Mouse (Mus musculus): Measurements from ENCODE around the gene Tnfsf12. TPM values are rescaled to one million over a fixed set of nuclear protein-coding genes. Genes with fewer than 3 reads are reported as not detected.

The Tnfsf12 gene
- total RNA-seq, 2 experiments from 2014 or later = 6.4 to 8.7 TPM

DNA sequence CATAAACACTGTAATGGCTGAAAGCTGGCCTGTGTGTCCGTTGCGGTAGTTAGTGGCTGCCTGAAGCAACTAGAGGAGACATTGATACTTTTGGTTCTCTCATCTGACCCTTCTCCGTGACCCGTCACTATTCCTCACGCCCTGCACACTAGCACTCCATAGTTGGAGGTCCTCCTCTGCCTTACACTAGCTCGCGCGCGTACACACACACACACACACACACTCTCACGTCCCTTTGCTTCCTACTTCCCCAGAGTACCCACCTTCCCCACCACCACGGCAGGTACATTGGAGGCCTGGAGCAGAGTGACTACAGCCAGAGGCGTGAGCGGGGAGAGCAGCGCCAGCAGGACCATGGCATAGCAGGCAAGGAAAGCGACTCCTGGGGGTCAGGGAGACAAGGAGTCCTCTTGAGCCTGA is 38.2 kb downstream of the Tnfsf12 start:
- intact Hi-C loops (cut with DNase I) = no loop called here
- no peak for DNase-seq

GRCm38 (mm10) chr11:69656617-69657461 is 38.8 kb downstream of the Tnfsf12 start:
- DNase-seq = no peak
- intact Hi-C loops (cut with DNase I) = no loop called here

DNA sequence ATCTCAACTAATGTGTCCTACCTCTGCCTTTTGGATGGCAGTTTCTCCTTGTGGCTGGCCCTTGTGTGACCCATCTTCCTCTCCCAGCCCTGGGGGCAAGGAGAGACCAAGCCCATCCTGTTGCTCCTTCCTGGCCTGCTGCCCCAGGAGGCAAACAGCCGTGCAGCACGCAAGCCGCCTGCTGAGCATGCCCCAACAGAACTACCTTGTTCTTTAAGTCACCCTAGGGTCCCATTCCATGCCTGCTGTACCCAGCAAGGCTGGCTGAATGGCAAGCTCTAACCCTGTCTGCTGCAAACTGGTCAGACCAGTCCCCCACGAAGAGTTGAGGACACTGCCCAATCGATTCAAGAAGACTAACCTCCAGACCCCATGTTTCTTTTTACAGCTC is 39.6 kb downstream of the Tnfsf12 start:
- intact Hi-C loops (cut with DNase I) = no loop called here
- DNase-seq = no peak

DNA sequence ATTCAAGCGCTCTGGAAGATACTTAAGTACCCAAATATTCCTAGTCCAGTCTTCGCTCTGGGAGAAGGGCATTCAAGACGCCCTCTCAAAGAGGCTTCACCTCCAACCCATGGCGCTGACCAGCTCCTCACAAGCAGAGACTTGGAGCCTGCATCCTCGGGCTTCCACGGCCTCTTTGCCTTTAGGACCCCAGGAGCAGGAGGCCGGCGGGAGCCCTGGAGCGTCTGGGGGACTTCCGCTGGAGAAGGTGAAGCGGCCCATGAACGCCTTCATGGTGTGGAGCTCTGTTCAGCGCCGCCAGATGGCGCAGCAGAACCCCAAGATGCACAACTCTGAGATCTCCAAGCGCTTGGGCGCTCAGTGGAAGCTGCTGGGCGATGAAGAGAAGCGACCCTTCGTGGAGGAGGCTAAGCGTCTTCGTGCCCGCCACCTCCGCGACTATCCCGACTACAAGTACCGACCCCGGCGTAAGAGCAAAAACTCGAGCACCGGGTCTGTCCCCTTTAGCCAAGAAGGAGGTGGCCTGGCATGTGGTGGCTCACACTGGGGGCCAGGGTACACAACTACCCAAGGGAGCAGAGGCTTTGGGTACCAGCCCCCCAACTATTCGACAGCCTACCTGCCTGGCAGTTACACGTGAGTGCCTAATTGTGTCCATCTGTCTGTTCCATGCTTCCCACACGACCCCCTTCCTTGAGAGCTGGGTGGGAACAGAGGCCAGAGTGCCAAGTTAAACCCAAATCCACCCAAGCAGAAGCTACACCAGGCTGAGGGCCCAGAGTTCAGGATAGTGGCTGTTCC is 40.2 kb downstream of the Tnfsf12 start, which contains the start of gene Sox15:
Gene Sox15 (plus strand): TSS at position 51 of the 801 bp plus-strand sequence.
- peak; percentile 78 for DNase-seq
- intact Hi-C loops (cut with DNase I) = no loop called here

GRCm38 (mm10) chr11:69654760-69655159 is 40.9 kb downstream of the Tnfsf12 start:
- no peak for DNase-seq
- intact Hi-C loops (cut with DNase I) = no loop called here

DNA sequence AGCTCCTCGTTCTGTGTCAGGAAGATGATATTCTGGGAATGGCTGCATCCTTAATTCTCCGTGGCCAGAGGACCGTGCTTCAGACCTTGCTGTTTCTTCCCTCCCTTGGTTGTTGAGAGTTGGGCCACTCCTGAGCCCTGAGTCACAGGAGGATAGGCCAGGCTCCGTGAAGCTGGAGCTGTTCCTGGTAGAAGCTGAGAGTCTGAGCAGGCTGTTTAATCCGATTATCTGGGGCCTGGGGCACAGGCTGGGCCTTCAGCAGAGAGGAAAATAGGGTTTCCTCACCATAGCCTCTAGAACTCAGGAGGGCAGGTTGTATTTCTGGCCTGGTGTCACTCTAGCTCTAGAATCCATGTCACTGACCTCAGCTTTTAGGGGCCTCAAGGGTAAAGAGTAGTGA is 42.2 kb downstream of the Tnfsf12 start:
- intact Hi-C loops (cut with DNase I) = no loop called here
- DNase-seq = no peak

- no peak for DNase-seq
- intact Hi-C loops (cut with DNase I) = no loop called here
Measured at GRCm38 (mm10) chr11:69645860-69646259, 49.8 kb downstream of the Tnfsf12 start.

Small RNA genes lying within 50 kb of the gene (microRNA-seq; reads per million reads assigned to microRNA genes)
- gene Mir1934 = 7.8 reads per million, percentile 20 among the genes with 10 or more reads in this experiment

Other genes starting within 250 kb of the Tnfsf12 start
- gene Dnah2, start 146.7 kb downstream of the Tnfsf12 start, total RNA-seq (2021) = 1 to 10 TPM; 9.3 to 9.7 TPM
- gene Efnb3, start 135.6 kb downstream of the Tnfsf12 start, total RNA-seq (2021) = 100 to 1,000 TPM; 180 to 225 TPM
- gene Wrap53, start 115.6 kb downstream of the Tnfsf12 start, total RNA-seq (2021) = 1 to 10 TPM; 8.5 to 8.6 TPM
- 10 to 100 TPM; 38.0 to 39.1 TPM for gene Trp53, start 115.5 kb downstream of the Tnfsf12 start, total RNA-seq (2021)
- 100 to 1,000 TPM; 166 to 200 TPM for gene Atp1b2, start 89.9 kb downstream of the Tnfsf12 start, total RNA-seq (2021)
- not detected for gene Shbg, start 77.9 kb downstream of the Tnfsf12 start, total RNA-seq (2021)
- gene Sat2, start 73.8 kb downstream of the Tnfsf12 start, total RNA-seq (2021) = 10 to 100 TPM in 1 of 2 experiments, 1 to 10 TPM in 1; 8.7 to 12.4 TPM
- gene Fxr2, start 62.9 kb downstream of the Tnfsf12 start, total RNA-seq (2021) = 100 to 1,000 TPM in 1 of 2 experiments, 10 to 100 TPM in 1; 98.2 to 107 TPM
- gene Sox15, start 40.5 kb downstream of the Tnfsf12 start, total RNA-seq (2021) = not detected
- 10 to 100 TPM; 83.6 to 85.3 TPM for gene Mpdu1, start 33.2 kb downstream of the Tnfsf12 start, total RNA-seq (2021)
- 1 to 10 TPM; 7.1 to 8.5 TPM for gene Cd68, start 29.7 kb downstream of the Tnfsf12 start, total RNA-seq (2021)
- gene Eif4a1, start 23.4 kb downstream of the Tnfsf12 start, total RNA-seq (2021) = 100 to 1,000 TPM; 661 to 680 TPM
- 100 to 1,000 TPM; 117 to 129 TPM for gene Senp3, start 13.8 kb downstream of the Tnfsf12 start, total RNA-seq (2021)
- 1 to 10 TPM in 1 of 2 experiments, under 1 TPM in 1; 0.93 to 1.3 TPM for gene Tnfsf13, start 10.1 kb downstream of the Tnfsf12 start, total RNA-seq (2021)
- under 1 TPM; 0.30 to 0.97 TPM for gene Tnfsfm13, start 249 bp upstream of the Tnfsf12 start, total RNA-seq (2021)
- 10 to 100 TPM; 49.6 to 54.6 TPM for gene Polr2a, start 62.8 kb upstream of the Tnfsf12 start, total RNA-seq (2021)
- gene Slc35g3, start 66.1 kb upstream of the Tnfsf12 start, total RNA-seq (2021) = not detected
- gene Zbtb4, start 70.1 kb upstream of the Tnfsf12 start, total RNA-seq (2021) = 10 to 100 TPM; 47.9 to 52.5 TPM
- gene Chrnb1, start 100.1 kb upstream of the Tnfsf12 start, total RNA-seq (2021) = 1 to 10 TPM in 1 of 2 experiments, under 1 TPM in 1; 0.48 to 1.5 TPM
- 10 to 100 TPM; 25.2 to 29.6 TPM for gene Fgf11, start 106.0 kb upstream of the Tnfsf12 start, total RNA-seq (2021)
- gene Tmem102, start 109.8 kb upstream of the Tnfsf12 start, total RNA-seq (2021) = not detected
- gene Gm39566, start 119.4 kb upstream of the Tnfsf12 start, total RNA-seq (2021) = not detected
- gene Spem2, start 122.6 kb upstream of the Tnfsf12 start, total RNA-seq (2021) = not detected
- 1 to 10 TPM in 1 of 2 experiments, under 1 TPM in 1; 0.93 to 1.1 TPM for gene Spem1, start 126.3 kb upstream of the Tnfsf12 start, total RNA-seq (2021)
- gene Nlgn2, start 141.9 kb upstream of the Tnfsf12 start, total RNA-seq (2021) = 100 to 1,000 TPM; 237 to 257 TPM
- gene Tmem256, start 142.7 kb upstream of the Tnfsf12 start, total RNA-seq (2021) = 100 to 1,000 TPM; 140 to 155 TPM
- gene Plscr3, start 150.5 kb upstream of the Tnfsf12 start, total RNA-seq (2021) = 10 to 100 TPM; 46.2 to 52.1 TPM
- not detected for gene Tnk1, start 162.9 kb upstream of the Tnfsf12 start, total RNA-seq (2021)
- not detected for gene Tmem95, start 182.2 kb upstream of the Tnfsf12 start, total RNA-seq (2021)
- 1 to 10 TPM in 1 of 2 experiments, under 1 TPM in 1; 0.38 to 1.0 TPM for gene Kctd11, start 185.6 kb upstream of the Tnfsf12 start, total RNA-seq (2021)
- under 1 TPM; 0.50 to 0.72 TPM for gene Acap1, start 199.7 kb upstream of the Tnfsf12 start, total RNA-seq (2021)
- gene 2810408A11Rik, start 205.1 kb upstream of the Tnfsf12 start, total RNA-seq (2021) = 10 to 100 TPM in 1 of 2 experiments, 1 to 10 TPM in 1; 8.3 to 10.7 TPM
- 100 to 1,000 TPM; 157 to 165 TPM for gene Neurl4, start 205.2 kb upstream of the Tnfsf12 start, total RNA-seq (2021)
- gene Gps2, start 218.0 kb upstream of the Tnfsf12 start, total RNA-seq (2021) = 10 to 100 TPM; 37.8 to 38.3 TPM
- 100 to 1,000 TPM; 539 to 555 TPM for gene Eif5a, start 226.1 kb upstream of the Tnfsf12 start, total RNA-seq (2021)
- 10 to 100 TPM; 16.1 to 23.5 TPM for gene Ybx2, start 239.9 kb upstream of the Tnfsf12 start, total RNA-seq (2021)

Data from left cerebral cortex, postnatal 4 days (tissue).